Mouse (Mus musculus) frontal cortex, adult 2 months (tissue): Measurements from ENCODE around the gene Slitrk2. TPM values are rescaled to one million over a fixed set of nuclear protein-coding genes. Genes with fewer than 3 reads are reported as not detected.

Experiments
- DNase-seq, 2 experiments: peaks; one replicate each; pipeline ENCODE4 v3.0.0; 2022; ENCODE audit warnings: low spot score in 1 of 2; ENCODE audit errors: extremely low spot score in 1 of 2
- polyA plus RNA-seq: library from polyadenylated mRNA; depleted of rRNA; stranded (reverse); fragments of >200 nt; gene quantifications from 2 replicates; pipeline ENCODE4 v1.2.3, GENCODE M21; 2012; rRNA removed

The Slitrk2 gene
- 11.5 and 11.6 TPM in 2 replicates for polyA plus RNA-seq

DNA sequence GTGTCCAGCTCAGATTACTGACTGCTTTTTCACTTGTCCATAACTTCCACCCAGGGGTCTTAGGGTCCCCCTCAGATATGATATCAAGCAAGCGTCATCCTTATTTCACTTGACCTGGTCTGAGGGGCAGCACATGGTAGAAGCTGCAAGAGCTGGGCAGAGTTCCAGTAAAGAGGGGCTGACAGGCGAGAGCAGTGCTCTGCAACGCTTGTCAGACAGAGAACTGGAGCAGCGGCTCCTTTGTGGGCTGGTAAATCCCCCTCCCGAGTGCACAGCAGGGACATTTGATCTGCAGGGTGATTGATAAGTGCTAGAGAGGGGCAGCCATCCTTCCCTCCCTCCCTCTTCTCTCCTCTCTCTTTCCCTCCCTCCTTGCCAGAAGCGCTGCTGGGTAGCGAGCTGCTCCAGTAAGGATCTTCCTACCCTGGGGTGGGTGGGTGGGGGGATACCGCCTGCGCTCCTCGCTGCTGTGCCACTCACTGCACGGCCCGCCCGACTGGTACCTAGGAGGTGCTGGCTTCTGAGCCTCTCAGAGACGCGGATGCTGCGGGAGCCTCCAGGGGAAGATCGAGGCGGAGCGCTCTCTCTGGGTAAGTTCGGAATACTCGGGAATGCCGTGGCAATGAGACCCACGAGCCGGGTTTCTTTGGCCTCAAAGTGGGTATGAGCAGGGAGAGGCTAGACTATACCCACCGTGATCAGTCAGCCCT lies at the start of gene Slitrk2:
Gene Slitrk2, plus strand, starts transcription at position 408 of the 710 bp plus-strand sequence.
- DNase-seq, result peak in 1 of 2 experiments; percentile 50

DNA sequence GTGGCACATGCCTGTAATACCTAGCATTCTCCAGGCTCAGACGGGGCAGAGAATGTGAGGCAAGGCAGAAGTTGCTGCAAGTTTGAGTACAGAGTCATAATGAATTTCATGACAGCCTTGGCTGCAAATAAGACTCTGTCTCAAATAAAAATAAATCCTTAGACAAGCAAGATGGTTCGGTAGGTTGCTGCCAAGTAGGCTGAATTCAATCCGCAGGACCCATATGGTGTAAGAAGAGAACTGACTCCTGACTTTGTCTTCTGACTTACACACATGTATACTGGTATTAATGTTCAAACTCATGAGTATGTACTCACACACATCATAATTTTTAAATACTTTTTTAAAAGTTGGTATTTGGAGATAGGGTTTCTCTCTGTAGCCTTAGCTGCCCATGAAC lies 43.6 kb upstream of the Slitrk2 start:
- peak in 1 of 2 experiments; percentile 4 for DNase-seq

DNA sequence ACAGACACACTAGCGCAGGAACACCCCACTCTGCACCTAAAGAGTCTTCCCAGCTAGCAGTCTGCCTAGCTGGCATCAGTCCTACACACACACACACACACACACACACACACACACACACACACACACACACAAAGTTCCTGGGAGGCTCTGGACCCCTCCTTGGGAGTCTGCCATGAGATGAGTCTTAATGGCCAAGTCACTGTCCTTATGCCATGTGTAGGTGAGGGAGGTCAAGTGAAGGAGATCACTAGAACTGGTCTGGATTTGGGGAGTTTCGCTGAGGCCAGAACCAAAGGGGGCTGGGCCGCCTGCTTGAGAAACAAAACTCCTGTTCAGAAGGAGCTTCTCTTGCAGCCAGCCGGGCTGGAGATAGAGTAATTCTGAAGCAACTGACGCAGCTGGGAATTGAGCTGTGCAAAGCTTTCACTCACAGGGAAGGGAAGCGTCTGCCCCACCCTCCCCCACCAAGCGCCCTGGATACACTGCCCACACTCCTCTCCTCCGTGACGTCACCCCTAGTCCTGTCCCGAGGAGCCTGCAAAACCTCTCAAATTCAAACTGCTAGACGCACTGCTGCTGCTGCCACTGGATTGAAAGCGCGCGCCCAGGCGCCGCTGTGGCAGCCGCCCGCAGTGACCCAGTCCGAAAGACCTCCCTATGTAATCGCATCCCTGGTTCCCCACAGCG lies 3.5 kb downstream of the Slitrk2 start:
- DNase-seq, result peak; percentile 57 to 81

DNA sequence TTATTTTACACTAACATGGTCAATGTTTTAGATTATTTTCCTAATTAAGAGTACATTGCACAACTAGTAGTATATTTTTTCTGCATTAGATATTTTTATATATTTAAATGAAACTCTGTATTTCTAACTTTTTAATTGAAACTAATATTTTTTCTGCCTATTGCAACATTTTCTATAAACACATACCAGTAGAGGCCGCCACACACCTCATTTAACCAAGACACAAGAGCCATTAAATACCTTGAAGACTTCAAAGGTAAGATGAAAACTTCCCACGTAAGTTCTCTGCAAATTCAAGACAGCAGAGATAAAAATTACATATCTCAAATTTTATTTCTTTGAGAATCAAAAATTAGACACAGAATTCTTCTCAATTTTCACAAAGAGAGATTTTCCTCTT lies 8.2 kb downstream of the Slitrk2 start:
- no peak for DNase-seq

DNA sequence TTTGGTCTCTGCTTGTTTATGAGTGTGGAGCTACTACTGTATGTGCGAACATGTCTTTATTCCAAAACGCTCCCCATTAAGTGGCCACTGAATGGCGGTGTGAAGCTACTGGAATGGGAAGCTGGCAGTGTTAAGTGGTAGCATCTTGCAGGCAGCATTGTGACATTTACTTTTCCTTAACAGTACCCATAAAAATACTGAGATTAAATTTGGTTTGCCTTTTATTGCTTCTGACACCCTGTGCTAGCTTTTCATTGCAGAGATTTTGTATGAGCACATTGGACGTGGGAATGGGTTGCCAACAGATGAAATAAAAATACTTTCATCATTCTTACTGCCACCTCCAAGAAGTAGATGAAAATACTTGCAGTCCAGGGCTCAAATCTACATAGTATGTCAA lies 27.8 kb downstream of the Slitrk2 start:
- DNase-seq, result peak; percentile 17 to 23

GRCm38 (mm10) chrX:66678646-66679045 lies 29.5 kb downstream of the Slitrk2 start:
- no peak for DNase-seq
